Mouse (Mus musculus): ENCODE data around the gene Tm9sf2. TPM values are rescaled to one million over a fixed set of nuclear protein-coding genes. Genes with fewer than 3 reads are reported as not detected.
A peak's percentile ranks its signal among the peaks of the same experiment; 100 is the strongest.
"Not testable (repeated sequence)": the region's sequence is repeated elsewhere in the genome, so short reads cannot be mapped to it uniquely, and the experiment has no call there.

Gene Tm9sf2
- total RNA-seq, 2 experiments from 2014 or later = 134 to 135 TPM

GRCm38 (mm10) chr14:122096331-122096730, 10.5 kb upstream of the Tm9sf2 start:
- no peak for DNase-seq (ENCODE audit: low spot score in 2 of 2)

- no peak for DNase-seq (ENCODE audit: low spot score in 2 of 2)
These were observed 7.3 kb upstream of the Tm9sf2 start for GRCm38 (mm10) chr14:122099584-122099983.

- not testable (repeated sequence) for DNase-seq (ENCODE audit: low spot score in 2 of 2)
These were observed 4.9 kb upstream of the Tm9sf2 start for GRCm38 (mm10) chr14:122101890-122102289.

GRCm38 (mm10) chr14:122104881-122105280, 2.0 kb upstream of the Tm9sf2 start:
- peak; percentile 75 to 92 for DNase-seq (ENCODE audit: low spot score in 2 of 2)

GRCm38 (mm10) chr14:122105391-122106285, 1.2 kb upstream of the Tm9sf2 start:
- DNase-seq (ENCODE audit: low spot score in 2 of 2) = peak in 1 of 2 experiments; percentile 6

GRCm38 (mm10) chr14:122107481-122108214, 810 bp downstream of the Tm9sf2 start:
- DNase-seq (ENCODE audit: low spot score in 2 of 2) = peak in 1 of 2 experiments; percentile 13

- DNase-seq (ENCODE audit: low spot score in 2 of 2) = no peak
These were observed 4.8 kb downstream of the Tm9sf2 start for GRCm38 (mm10) chr14:122111681-122112080.

- DNase-seq (ENCODE audit: low spot score in 2 of 2) = no peak
These were observed 5.5 kb downstream of the Tm9sf2 start for GRCm38 (mm10) chr14:122112311-122112710.

GRCm38 (mm10) chr14:122116200-122116599, 9.4 kb downstream of the Tm9sf2 start:
- DNase-seq (ENCODE audit: low spot score in 2 of 2) = no peak

- DNase-seq (ENCODE audit: low spot score in 2 of 2) = no peak
These were observed 23.4 kb downstream of the Tm9sf2 start for GRCm38 (mm10) chr14:122130111-122130797.

- DNase-seq (ENCODE audit: low spot score in 2 of 2) = no peak
These were observed 24.8 kb downstream of the Tm9sf2 start for GRCm38 (mm10) chr14:122131644-122132043.

- DNase-seq (ENCODE audit: low spot score in 2 of 2) = no peak
These were observed 29.6 kb downstream of the Tm9sf2 start for GRCm38 (mm10) chr14:122136368-122136928.

GRCm38 (mm10) chr14:122137234-122137633, 30.4 kb downstream of the Tm9sf2 start:
- no peak for DNase-seq (ENCODE audit: low spot score in 2 of 2)

- DNase-seq (ENCODE audit: low spot score in 2 of 2) = no peak
These were observed 33.3 kb downstream of the Tm9sf2 start for GRCm38 (mm10) chr14:122140126-122140525.

GRCm38 (mm10) chr14:122143585-122144269, 36.9 kb downstream of the Tm9sf2 start:
- DNase-seq (ENCODE audit: low spot score in 2 of 2) = no peak

- no peak for DNase-seq (ENCODE audit: low spot score in 2 of 2)
These were observed 38.5 kb downstream of the Tm9sf2 start for GRCm38 (mm10) chr14:122145374-122145773.

- no peak for DNase-seq (ENCODE audit: low spot score in 2 of 2)
These were observed 43.8 kb downstream of the Tm9sf2 start for GRCm38 (mm10) chr14:122150616-122151015.

- no peak for DNase-seq (ENCODE audit: low spot score in 2 of 2)
These were observed 50.9 kb downstream of the Tm9sf2 start for GRCm38 (mm10) chr14:122157738-122158137.

- no peak for DNase-seq (ENCODE audit: low spot score in 2 of 2)
These were observed 54.1 kb downstream of the Tm9sf2 start for GRCm38 (mm10) chr14:122160916-122161315.

GRCm38 (mm10) chr14:122168912-122169311, 62.1 kb downstream of the Tm9sf2 start:
- DNase-seq (ENCODE audit: low spot score in 2 of 2) = no peak
